Mouse (Mus musculus): ENCODE results near the gene 1700020L24Rik. TPM values are rescaled to one million over a fixed set of nuclear protein-coding genes. Genes with fewer than 3 reads are reported as not detected.

1700020L24Rik gene
- total and polyA plus RNA-seq, 3 experiments = 0.60 TPM; not detected in 2

DNA sequence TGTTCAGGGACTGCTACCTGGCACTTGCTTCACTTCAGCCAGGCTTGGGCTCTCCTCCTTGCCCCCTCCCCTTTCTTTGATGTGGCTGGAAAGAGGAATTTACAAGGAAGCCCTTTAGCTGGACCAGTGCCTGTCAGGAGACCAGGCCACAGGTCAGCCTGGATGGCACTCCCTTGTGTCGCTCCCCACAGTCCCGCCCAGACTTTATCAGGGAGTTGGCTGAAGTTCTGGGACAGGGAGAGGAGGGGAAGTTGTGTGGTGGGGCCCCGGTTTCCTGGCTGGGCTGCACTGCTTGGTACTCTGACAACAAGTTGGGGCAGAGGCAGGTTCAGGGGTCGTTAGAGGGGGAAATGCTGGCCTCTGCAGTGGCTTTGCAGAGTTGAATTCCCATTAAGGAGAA, 17.1 kb downstream of the 1700020L24Rik start:
- Histone ChIP-seq H3K9me3 (replicated peaks; ENCODE audit: insufficient read depth, low read length) (no peaks in the 10 kb centered on the region), H3K27me3 (ENCODE audit: control insufficient read depth in 1 of 2, insufficient read depth in 2 of 2, low read length in 2 of 2) (peaks cover 12 to 28% of the 10 kb centered on the region in 2 experiments), H3K79me2 (ENCODE audit: control insufficient read depth, insufficient read depth, low read length, poor library complexity) (no peaks in the 10 kb centered on the region), H3K4me3 (ENCODE audit: control insufficient read depth in 1 of 2, insufficient read depth in 1 of 2, low read depth in 2 of 2, low read length in 2 of 2) (no peak overlapping the region), H3K4me1 (ENCODE audit: control insufficient read depth in 1 of 2, insufficient read depth in 2 of 2, low read length in 2 of 2) (no peaks in the 10 kb centered on the region), H3K9ac (ENCODE audit: control insufficient read depth, low read depth, low read length, poor library complexity, severe bottlenecking) (no peak overlapping the region), H3K36me3 (ENCODE audit: control insufficient read depth in 1 of 2, insufficient read depth in 2 of 2, low read length in 2 of 2) (no peaks in the 10 kb centered on the region), H3K27ac (ENCODE audit: control insufficient read depth, low read depth, low read length) (no peak overlapping the region)
- TF ChIP-seq GATA1 (IDR thresholded peaks at IDR 0.05; ENCODE audit: low read depth, low read length) (no peak), CHD1 (IDR thresholded peaks at IDR 0.05; ENCODE audit: low read depth, low read length) (no peak), MYC (IDR thresholded peaks at IDR 0.05; ENCODE audit: low read depth, low read length) (no peak), MEF2A (IDR thresholded peaks at IDR 0.05; ENCODE audit: extremely low read depth, insufficient replicate concordance, low read depth, low read length, poor library complexity, severe bottlenecking) (no peak), MAFK (IDR thresholded peaks at IDR 0.05; ENCODE audit: borderline replicate concordance, low read depth, low read length) (no peak), ZC3H11A (IDR thresholded peaks at IDR 0.05; ENCODE audit: low read depth, low read length) (no peak), ZKSCAN1 (IDR thresholded peaks at IDR 0.05; ENCODE audit: low read depth, low read length) (no peak), CTCF (IDR thresholded peaks at IDR 0.05 in 2 of 3, conservative IDR thresholded peaks at IDR 0.05 in 1 of 3; ENCODE audit: control insufficient read depth in 1 of 3, insufficient read depth in 1 of 3, low read depth in 2 of 3, low read length in 3 of 3, poor library complexity in 1 of 3, severe bottlenecking in 1 of 3) (no peak), MYB (IDR thresholded peaks at IDR 0.05; ENCODE audit: low read depth, low read length) (no peak), USF2 (IDR thresholded peaks at IDR 0.05; ENCODE audit: borderline replicate concordance in 1 of 2, insufficient read depth in 1 of 2, low read depth in 1 of 2, low read length in 2 of 2) (no peak), HCFC1 (IDR thresholded peaks at IDR 0.05; ENCODE audit: low read depth, low read length) (no peak), POLR2AphosphoS2 (IDR thresholded peaks at IDR 0.05; ENCODE audit: low read length) (no peak), RCOR1 (IDR thresholded peaks at IDR 0.05; ENCODE audit: low read depth, low read length) (no peak), NELFE (IDR thresholded peaks at IDR 0.05; ENCODE audit: low read depth, low read length) (no peak), ETS1 (IDR thresholded peaks at IDR 0.05; ENCODE audit: low read depth, low read length) (no peak)
- DNase-seq (ENCODE audit: low read depth, low spot score) = no peak

DNA sequence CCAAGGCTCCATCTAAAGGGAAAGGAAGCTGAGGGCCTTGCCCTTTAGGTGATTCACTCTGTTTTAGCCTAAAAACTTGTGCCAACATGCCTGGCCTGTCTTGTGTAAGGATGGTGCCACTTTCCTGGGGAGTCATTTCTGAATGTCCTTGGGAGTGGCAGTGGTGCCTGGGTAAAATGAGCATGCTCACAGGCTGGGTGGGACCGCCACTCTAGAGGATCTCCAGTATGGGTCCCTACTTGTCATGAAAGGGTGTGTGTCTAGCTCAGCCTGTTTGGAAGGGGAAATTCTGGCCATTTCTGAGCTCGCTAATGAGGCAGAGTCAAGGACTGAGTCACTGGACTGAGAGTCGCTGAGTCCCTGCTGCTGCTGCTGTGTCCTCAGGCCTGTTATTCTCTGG, 18.1 kb downstream of the 1700020L24Rik start:
- H3K27me3 ChIP-seq (ENCODE audit: control insufficient read depth in 1 of 2, insufficient read depth in 2 of 2, low read length in 2 of 2) = peaks cover 14 to 25% of the 10 kb centered on the region in 2 experiments
- no peak overlapping the region for H3K27ac ChIP-seq (ENCODE audit: control insufficient read depth, low read depth, low read length)

More for the DNA sequence above, 18.1 kb downstream of the 1700020L24Rik start:
- Histone ChIP-seq H3K4me1 (ENCODE audit: control insufficient read depth in 1 of 2, insufficient read depth in 2 of 2, low read length in 2 of 2) (0 out of 4 replicates have a peak, but pooled peaks cover 0 to 3% of the 10 kb centered on the region in 2 experiments), H3K79me2 (ENCODE audit: control insufficient read depth, insufficient read depth, low read length, poor library complexity) (no peaks in the 10 kb centered on the region), H3K9me3 (replicated peaks; ENCODE audit: insufficient read depth, low read length) (no peaks in the 10 kb centered on the region), H3K4me3 (ENCODE audit: control insufficient read depth in 1 of 2, insufficient read depth in 1 of 2, low read depth in 2 of 2, low read length in 2 of 2) (no peak overlapping the region), H3K36me3 (ENCODE audit: control insufficient read depth in 1 of 2, insufficient read depth in 2 of 2, low read length in 2 of 2) (no peaks in the 10 kb centered on the region), H3K9ac (ENCODE audit: control insufficient read depth, low read depth, low read length, poor library complexity, severe bottlenecking) (no peak overlapping the region)
- no peak for DNase-seq (ENCODE audit: low read depth, low spot score)
- TF ChIP-seq GABPA (IDR thresholded peaks at IDR 0.05; ENCODE audit: low read depth, low read length) = no peak
- TF ChIP-seq TAL1 (IDR thresholded peaks at IDR 0.05; ENCODE audit: low read length) = no peak
- no peak for TF ChIP-seq ZMIZ1 (IDR thresholded peaks at IDR 0.05; ENCODE audit: low read depth, low read length)
- TF ChIP-seq SIN3A (IDR thresholded peaks at IDR 0.05; ENCODE audit: low read length) = no peak
- no peak for TF ChIP-seq MXI1 (IDR thresholded peaks at IDR 0.05; ENCODE audit: low read depth, low read length)
- TF ChIP-seq HCFC1 (IDR thresholded peaks at IDR 0.05; ENCODE audit: low read depth, low read length) = no peak
- no peak for TF ChIP-seq CTCF (IDR thresholded peaks at IDR 0.05 in 2 of 3, conservative IDR thresholded peaks at IDR 0.05 in 1 of 3; ENCODE audit: control insufficient read depth in 1 of 3, insufficient read depth in 1 of 3, low read depth in 2 of 3, low read length in 3 of 3, poor library complexity in 1 of 3, severe bottlenecking in 1 of 3)
- TF ChIP-seq NELFE (IDR thresholded peaks at IDR 0.05; ENCODE audit: low read depth, low read length) = no peak
- TF ChIP-seq MAX (IDR thresholded peaks at IDR 0.05; ENCODE audit: low read length) = no peak
- no peak for TF ChIP-seq TBP (IDR thresholded peaks at IDR 0.05; ENCODE audit: low read depth, low read length)
- TF ChIP-seq SMC3 (IDR thresholded peaks at IDR 0.05; ENCODE audit: low read depth, low read length) = no peak
- no peak for TF ChIP-seq CHD1 (IDR thresholded peaks at IDR 0.05; ENCODE audit: low read depth, low read length)
- no peak for TF ChIP-seq ELF1 (IDR thresholded peaks at IDR 0.05; ENCODE audit: low read depth, low read length)
- TF ChIP-seq POLR2AphosphoS5 (IDR thresholded peaks at IDR 0.05; ENCODE audit: borderline replicate concordance, low read depth, low read length) = no peak
- TF ChIP-seq RAD21 (IDR thresholded peaks at IDR 0.05; ENCODE audit: low read depth, low read length) = no peak
- TF ChIP-seq MAZ (IDR thresholded peaks at IDR 0.05; ENCODE audit: low read depth, low read length) = no peak
